Mouse (Mus musculus): Measurements from ENCODE around the gene Asl. TPM values are rescaled to one million over a fixed set of nuclear protein-coding genes. Genes with fewer than 3 reads are reported as not detected.
A peak's percentile ranks its signal among the peaks of the same experiment; 100 is the strongest.
"Not testable (repeated sequence)": the region's sequence is repeated elsewhere in the genome, so short reads cannot be mapped to it uniquely, and the experiment has no call there.

Asl gene
- polyA plus RNA-seq, 1 experiment from 2014 or later, result 37.8 TPM

- H3K4me1 ChIP-seq (replicated peaks), result 0 out of 2 replicates have a peak, but pooled peaks cover 4% of the 10 kb centered on the region
- no peak for ATAC-seq (ENCODE audit: low read depth)
- no peaks in the 10 kb centered on the region for H3K27me3 ChIP-seq
- peaks cover 92% of the 10 kb centered on the region for H3K36me3 ChIP-seq
- no peaks in the 10 kb centered on the region for H3K9me3 ChIP-seq (replicated peaks)
- DNase-seq, result no peak
- no peak overlapping the region for H3K4me2 ChIP-seq
- 75% methylated on average over 7 of the region's 7 CpGs for WGBS (ENCODE audit: insufficient replicate concordance)
- no peak overlapping the region for H3K9ac ChIP-seq
- no peak overlapping the region for H3K4me3 ChIP-seq (replicated peaks)
- H3K27ac ChIP-seq, result no peak overlapping the region
These were observed 15.2 kb upstream of the Asl start for GRCm38 (mm10) chr5:130044201-130044695.

GRCm38 (mm10) chr5:130043741-130044140 lies 14.7 kb upstream of the Asl start:
- no peak overlapping the region for H3K4me3 ChIP-seq (replicated peaks)
- 0 out of 2 replicates have a peak, but pooled peaks cover 4% of the 10 kb centered on the region for H3K4me1 ChIP-seq (replicated peaks)
- H3K9ac ChIP-seq, result no peak overlapping the region
- WGBS (ENCODE audit: insufficient replicate concordance), result 80% methylated on average over 3 of the region's 3 CpGs
- H3K36me3 ChIP-seq, result peaks cover 88% of the 10 kb centered on the region
- DNase-seq (no peak), ATAC-seq (ENCODE audit: low read depth) (no peak)
- no peaks in the 10 kb centered on the region for H3K9me3 ChIP-seq (replicated peaks)
- no peak overlapping the region for H3K4me2 ChIP-seq
- no peaks in the 10 kb centered on the region for H3K27me3 ChIP-seq
- no peak overlapping the region for H3K27ac ChIP-seq

GRCm38 (mm10) chr5:130041262-130041661 lies 12.2 kb upstream of the Asl start:
- DNase-seq (no peak), ATAC-seq (ENCODE audit: low read depth) (no peak)
- no peaks in the 10 kb centered on the region for H3K9me3 ChIP-seq (replicated peaks)
- H3K27me3 ChIP-seq, result no peaks in the 10 kb centered on the region
- no peak overlapping the region for H3K9ac ChIP-seq
- H3K36me3 ChIP-seq, result peaks cover 84% of the 10 kb centered on the region
- WGBS (ENCODE audit: insufficient replicate concordance), result 80% methylated on average over 4 of the region's 4 CpGs
- H3K4me2 ChIP-seq, result no peak overlapping the region
- H3K4me3 ChIP-seq (replicated peaks), result no peak overlapping the region
- 0 out of 2 replicates have a peak, but pooled peaks cover 4% of the 10 kb centered on the region for H3K4me1 ChIP-seq (replicated peaks)
- no peak overlapping the region for H3K27ac ChIP-seq

- WGBS (ENCODE audit: insufficient replicate concordance), result 83% methylated on average over 4 of the region's 4 CpGs
- DNase-seq (no peak), ATAC-seq (ENCODE audit: low read depth) (no peak)
- H3K9me3 ChIP-seq (replicated peaks), result no peaks in the 10 kb centered on the region
- no peaks in the 10 kb centered on the region for H3K27me3 ChIP-seq
- H3K4me3 ChIP-seq (replicated peaks), result no peak overlapping the region
- 0 out of 2 replicates have a peak, but pooled peaks cover 4% of the 10 kb centered on the region for H3K4me1 ChIP-seq (replicated peaks)
- no peak overlapping the region for H3K4me2 ChIP-seq
- H3K27ac ChIP-seq, result no peak overlapping the region
- H3K9ac ChIP-seq, result no peak overlapping the region
- H3K36me3 ChIP-seq, result peaks cover 81% of the 10 kb centered on the region
These were observed 11.8 kb upstream of the Asl start for GRCm38 (mm10) chr5:130040797-130041196.

- 73% methylated on average over 19 of the region's 19 CpGs for WGBS (ENCODE audit: insufficient replicate concordance)
- no peaks in the 10 kb centered on the region for H3K27me3 ChIP-seq
- H3K9me3 ChIP-seq (replicated peaks), result no peaks in the 10 kb centered on the region
- H3K9ac ChIP-seq, result no peak overlapping the region
- peaks cover 15% of the 10 kb centered on the region for H3K4me1 ChIP-seq (replicated peaks)
- peaks cover 67% of the 10 kb centered on the region for H3K36me3 ChIP-seq
- ATAC-seq (ENCODE audit: low read depth) (peak; percentile 27; the same call in 1 of the 2 replicates), DNase-seq (peak; percentile 36)
- no peak overlapping the region; the same call in 1 of the 2 replicates for H3K27ac ChIP-seq
- no peak overlapping the region for H3K4me3 ChIP-seq (replicated peaks)
- no peak overlapping the region for H3K4me2 ChIP-seq
These were observed 8.9 kb upstream of the Asl start for GRCm38 (mm10) chr5:130037752-130038455.

- Histone ChIP-seq H3K36me3 (peaks cover 51% of the 10 kb centered on the region), H3K4me1 (replicated peaks) (peaks cover 29% of the 10 kb centered on the region)
- DNase-seq; H3K27me3 ChIP-seq; H3K9me3 ChIP-seq (replicated peaks); H3K4me3 ChIP-seq (replicated peaks); H3K4me2 ChIP-seq; H3K9ac ChIP-seq; ATAC-seq (ENCODE audit: low read depth); H3K27ac ChIP-seq: not testable (repeated sequence)
- 48% methylated on average over 2 of the region's 2 CpGs for WGBS (ENCODE audit: insufficient replicate concordance)
These were observed 7.3 kb upstream of the Asl start for GRCm38 (mm10) chr5:130036300-130036699.

- no peak for DNase-seq
- Histone ChIP-seq H3K9me3 (replicated peaks) (no peaks in the 10 kb centered on the region), H3K27me3 (no peaks in the 10 kb centered on the region), H3K36me3 (peaks cover 31% of the 10 kb centered on the region), H3K4me2 (no peak overlapping the region; the same call in 1 of the 2 replicates), H3K9ac (peak overlapping the region; percentile 35; the same call in 1 of the 2 replicates), H3K4me1 (replicated peaks) (peaks cover 41% of the 10 kb centered on the region), H3K4me3 (replicated peaks) (no peak overlapping the region), H3K27ac (peak overlapping the region; percentile 9; the same call in 1 of the 2 replicates)
- WGBS (ENCODE audit: insufficient replicate concordance), result 44% methylated on average over 2 of the region's 2 CpGs
- peak; percentile 49 for ATAC-seq (ENCODE audit: low read depth)
These were observed 4.8 kb upstream of the Asl start for GRCm38 (mm10) chr5:130033869-130034268.

- 85% methylated on average over 19 of the region's 19 CpGs for WGBS (ENCODE audit: insufficient replicate concordance)
These were observed 2.7 kb upstream of the Asl start for GRCm38 (mm10) chr5:130031410-130032390.

GRCm38 (mm10) chr5:130027696-130028095 lies 1.4 kb downstream of the Asl start:
- Histone ChIP-seq H3K36me3 (no peaks in the 10 kb centered on the region), H3K9ac (no peak overlapping the region), H3K4me2 (no peak overlapping the region), H3K27ac (no peak overlapping the region), H3K4me3 (replicated peaks) (no peak overlapping the region), H3K4me1 (replicated peaks) (peaks cover 50% of the 10 kb centered on the region), H3K27me3 (0 out of 2 replicates have a peak, but pooled peaks cover 8% of the 10 kb centered on the region), H3K9me3 (replicated peaks) (no peaks in the 10 kb centered on the region)
- no peak for DNase-seq
- 77% methylated on average over 7 of the region's 7 CpGs for WGBS (ENCODE audit: insufficient replicate concordance)
- no peak for ATAC-seq (ENCODE audit: low read depth)

More at GRCm38 (mm10) chr5:130031410-130032390, 2.7 kb upstream of the Asl start:
- DNase-seq (no peak), ATAC-seq (ENCODE audit: low read depth) (no peak)
- H3K4me1 ChIP-seq (replicated peaks), result peaks cover 45% of the 10 kb centered on the region
- no peaks in the 10 kb centered on the region for H3K9me3 ChIP-seq (replicated peaks)
- 0 out of 2 replicates have a peak, but pooled peaks cover 5% of the 10 kb centered on the region for H3K27me3 ChIP-seq
- no peak overlapping the region for H3K4me2 ChIP-seq
- H3K4me3 ChIP-seq (replicated peaks), result no peak overlapping the region
- H3K9ac ChIP-seq, result 0 out of 2 replicates have a peak overlapping the region, but pooled peaks have one; percentile 4
- peaks cover 15% of the 10 kb centered on the region for H3K36me3 ChIP-seq
- 0 out of 2 replicates have a peak overlapping the region, but pooled peaks have one; percentile 15 for H3K27ac ChIP-seq

GRCm38 (mm10) chr5:130027134-130027533 lies 1.9 kb downstream of the Asl start:
- no peaks in the 10 kb centered on the region for H3K9me3 ChIP-seq (replicated peaks)
- H3K27me3 ChIP-seq, result 0 out of 2 replicates have a peak, but pooled peaks cover 8% of the 10 kb centered on the region
- DNase-seq, result no peak
- H3K36me3 ChIP-seq, result no peaks in the 10 kb centered on the region
- 52% methylated on average over 5 of the region's 5 CpGs for WGBS (ENCODE audit: insufficient replicate concordance)
- no peak for ATAC-seq (ENCODE audit: low read depth)
- no peak overlapping the region for H3K4me2 ChIP-seq
- H3K4me3 ChIP-seq (replicated peaks), result no peak overlapping the region
- peaks cover 45% of the 10 kb centered on the region for H3K4me1 ChIP-seq (replicated peaks)
- H3K9ac ChIP-seq, result no peak overlapping the region
- no peak overlapping the region for H3K27ac ChIP-seq

Measured in liver, embryonic 13.5 days (tissue).